Mouse (Mus musculus) bone marrow macrophage, adult 2 months (primary cell): ENCODE data around the gene Med8.

Experiments used
- CTCF ChIP-seq: IDR thresholded peaks from 2 replicates; pipeline ENCODE4 v1.5.1; 2012; ENCODE audit warnings: low read depth, mild to moderate bottlenecking, low read length, moderate library complexity
- POLR2A ChIP-seq: IDR thresholded peaks from 2 replicates; pipeline ENCODE4 v1.6.1; 2012; ENCODE audit warnings: mild to moderate bottlenecking, low read depth, low read length, borderline replicate concordance

DNA sequence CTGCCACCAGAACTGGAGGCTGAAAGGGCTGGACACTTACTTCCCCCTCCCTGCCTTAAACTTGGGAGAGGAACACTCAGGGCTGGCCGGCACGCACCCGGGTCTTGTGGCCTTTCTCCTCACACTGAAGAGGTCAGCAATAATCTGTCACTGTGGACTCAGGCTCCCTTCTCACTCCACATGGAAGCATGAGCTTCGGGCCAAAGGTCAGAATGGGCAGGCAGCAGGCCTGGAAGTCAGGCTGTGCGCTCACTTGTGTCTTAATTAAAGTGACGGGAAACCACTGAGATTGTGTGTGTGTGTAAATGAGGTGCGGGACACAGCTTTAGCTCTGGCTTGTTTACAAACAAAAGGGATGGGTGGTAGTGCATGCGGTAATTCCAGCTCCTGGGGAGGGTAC lies 23.2 kb downstream of the Med8 start:
- TF ChIP-seq CTCF (no peak), POLR2A (no peak)
